Mouse (Mus musculus) frontal cortex, adult (tissue): Measurements from ENCODE around the gene Gm8257.
"Not testable (repeated sequence)": the region's sequence is repeated elsewhere in the genome, so short reads cannot be mapped to it uniquely, and the experiment has no call there.

Experiments
- ATAC-seq: cut with Nextera tagmentation; 2 replicates; pipeline ENCODE4 v1.9.2; 2017; ENCODE audit warnings: mild to moderate bottlenecking, moderate library complexity, mixed read lengths; ENCODE audit not compliant: low TSS enrichment

The Gm8257 gene

DNA sequence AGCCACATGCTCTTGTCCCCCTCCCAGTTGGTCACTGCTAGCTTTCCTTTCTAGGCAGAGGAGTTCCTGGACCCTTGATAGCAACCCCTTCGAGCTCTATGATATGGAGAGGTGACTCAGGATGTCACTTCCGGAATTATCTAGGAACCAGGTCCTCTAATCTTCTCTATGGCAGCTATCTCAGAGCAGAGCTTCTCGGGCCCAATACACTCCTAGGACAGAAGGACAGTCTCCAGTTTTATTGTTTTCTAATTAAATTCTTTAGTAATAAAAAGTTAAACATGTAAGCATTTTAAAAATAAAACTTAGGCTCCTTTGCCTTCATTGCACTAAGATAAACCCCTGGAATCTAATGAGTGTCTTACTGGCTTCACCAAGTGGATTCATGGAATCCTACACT lies at the start of gene Gm8257:
TSS of gene Gm8257 (minus strand) at position 101 of the 400 bp plus-strand sequence.
- not testable (repeated sequence) for ATAC-seq

DNA sequence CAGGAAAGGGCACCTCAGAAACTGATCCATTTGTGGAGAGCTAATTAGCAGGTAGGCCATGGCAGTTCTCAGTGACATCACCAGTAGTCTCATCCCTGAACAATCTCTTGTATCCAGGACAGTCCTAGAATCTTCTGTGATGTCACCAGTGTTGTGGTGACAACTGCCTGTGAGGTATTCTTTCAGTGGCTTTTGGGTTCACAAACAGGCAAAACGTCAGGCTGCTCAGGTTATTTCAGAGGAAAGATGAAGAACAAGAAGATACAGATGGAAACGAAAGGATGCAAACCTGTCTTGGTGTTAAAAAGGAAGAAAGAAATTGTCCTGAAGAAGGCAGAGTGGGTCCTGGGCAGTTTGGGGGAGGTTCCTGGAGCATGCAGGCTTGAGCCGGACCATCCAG lies 44.0 kb upstream of the Gm8257 start, which contains the start of gene Gm8267:
TSS of gene Gm8267 (minus strand) at position 101 of the 400 bp plus-strand sequence.
- ATAC-seq = no peak

DNA sequence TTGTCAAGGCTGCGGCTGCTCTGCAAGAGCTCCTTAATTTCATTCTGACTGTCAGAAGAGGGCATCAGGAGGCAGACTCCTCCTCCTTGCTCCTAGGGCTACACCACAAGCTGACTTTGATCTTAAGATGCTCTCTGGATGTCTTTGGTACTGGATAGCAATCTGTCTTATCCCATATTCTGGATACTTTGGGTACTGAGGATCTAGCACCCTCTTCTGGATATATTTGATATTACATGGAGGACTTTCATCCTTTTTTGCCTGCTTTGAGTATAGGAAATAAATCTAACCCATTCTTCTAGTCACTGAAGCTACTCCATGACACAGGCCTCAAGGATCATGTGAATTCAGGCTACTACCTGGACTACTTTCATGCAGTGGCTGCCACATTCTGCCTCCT lies 36.5 kb upstream of the Gm8257 start:
- ATAC-seq = not testable (repeated sequence)

DNA sequence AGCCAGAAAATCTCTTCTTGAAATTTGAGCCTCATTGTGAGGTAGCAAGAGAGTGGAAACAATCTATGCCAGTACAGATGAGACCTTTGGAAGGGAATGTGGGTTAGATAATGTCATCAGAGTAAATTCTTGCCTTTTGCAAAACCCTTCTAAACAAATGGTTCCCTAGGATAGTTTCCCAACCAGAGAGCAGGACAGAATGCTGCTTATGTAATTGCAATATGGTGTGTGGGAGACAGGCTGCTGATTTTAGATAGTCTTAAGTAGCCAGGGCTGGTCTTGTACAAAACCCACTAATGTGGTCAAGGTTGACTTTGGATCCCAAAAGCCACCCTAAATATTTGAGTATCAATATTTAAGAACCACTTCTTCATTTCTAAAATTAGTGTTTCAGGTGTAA lies 24.5 kb upstream of the Gm8257 start:
- ATAC-seq = not testable (repeated sequence)

DNA sequence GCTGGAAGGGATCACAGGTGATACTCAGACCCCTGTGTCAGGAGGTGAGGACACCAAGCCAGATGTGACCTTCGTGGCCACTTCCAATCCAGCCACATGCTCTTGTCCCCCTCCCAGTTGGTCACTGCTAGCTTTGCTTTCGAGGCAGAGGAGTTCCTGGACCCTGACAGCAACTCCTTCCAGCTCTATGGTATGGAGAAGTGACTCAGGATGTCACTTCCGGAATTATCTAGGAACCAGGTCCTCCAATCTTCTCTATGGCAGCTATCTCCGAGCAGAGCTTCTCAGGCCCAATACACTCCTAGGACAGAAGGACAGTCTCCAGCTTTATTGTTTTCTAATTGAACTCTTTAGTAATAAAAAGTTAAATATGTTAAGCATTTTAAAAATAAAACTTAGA lies 78.5 kb downstream of the Gm8257 start, which contains the start of gene Gm5624:
TSS of gene Gm5624 (minus strand) at position 202 of the 400 bp plus-strand sequence.
- ATAC-seq = not testable (repeated sequence)
